Mouse (Mus musculus) hindlimb bud, embryonic 11.5 days (tissue): Measurements from ENCODE around the gene Gtf2i.

Experiments used
- DNase-seq: peaks from one replicate; pipeline ENCODE4 v3.0.0-alpha.2; 2012; ENCODE audit warnings: low read depth, low spot score; ENCODE audit errors: extremely low spot score

Gene Gtf2i

DNA sequence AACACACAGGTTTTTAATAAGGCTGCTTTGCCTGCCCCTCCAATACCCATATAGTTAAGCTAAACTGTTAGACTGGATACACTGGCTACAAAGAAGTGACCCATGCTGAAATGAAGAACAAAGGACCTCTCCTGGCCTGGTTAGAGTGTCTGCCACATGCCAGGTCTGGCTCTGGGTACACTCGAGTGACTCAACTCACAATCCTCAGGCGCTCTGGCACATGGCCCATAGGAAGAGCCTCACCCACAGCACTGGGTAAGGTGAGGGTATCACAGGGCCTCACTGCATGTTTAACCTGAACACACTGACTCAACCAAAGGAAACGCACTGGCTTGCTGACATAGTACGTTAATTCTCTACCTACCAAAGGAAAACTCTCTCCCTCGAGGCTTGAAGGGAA is 68.4 kb downstream of the Gtf2i start:
- DNase-seq = no peak

GRCm38 (mm10) chr5:134244890-134245289 is 69.7 kb downstream of the Gtf2i start:
- DNase-seq = no peak

GRCm38 (mm10) chr5:134243661-134244436 is 70.7 kb downstream of the Gtf2i start:
- no peak for DNase-seq

- no peak for DNase-seq
Measured at GRCm38 (mm10) chr5:134241831-134242230, 72.7 kb downstream of the Gtf2i start.

GRCm38 (mm10) chr5:134237936-134238760 is 76.4 kb downstream of the Gtf2i start:
- DNase-seq = no peak

DNA sequence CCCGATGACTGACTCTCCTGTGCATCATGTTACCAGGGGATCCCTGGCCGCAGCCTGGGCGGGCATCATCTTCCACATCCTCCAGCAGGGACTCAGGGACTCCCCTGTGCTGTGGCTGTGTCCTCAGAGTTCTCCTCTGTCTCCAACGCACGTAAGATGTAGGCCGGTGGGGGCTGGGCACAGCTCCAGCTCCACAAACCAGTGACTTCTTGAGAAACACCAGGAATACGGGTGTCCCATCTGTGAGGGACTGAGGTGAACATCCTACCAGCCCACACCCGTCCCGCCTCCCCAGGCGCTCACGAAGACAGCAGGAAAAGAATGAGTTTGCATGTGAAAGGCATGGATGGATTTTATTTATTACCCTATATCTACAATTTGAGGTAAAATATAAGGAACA is 77.1 kb downstream of the Gtf2i start:
- no peak for DNase-seq

DNA sequence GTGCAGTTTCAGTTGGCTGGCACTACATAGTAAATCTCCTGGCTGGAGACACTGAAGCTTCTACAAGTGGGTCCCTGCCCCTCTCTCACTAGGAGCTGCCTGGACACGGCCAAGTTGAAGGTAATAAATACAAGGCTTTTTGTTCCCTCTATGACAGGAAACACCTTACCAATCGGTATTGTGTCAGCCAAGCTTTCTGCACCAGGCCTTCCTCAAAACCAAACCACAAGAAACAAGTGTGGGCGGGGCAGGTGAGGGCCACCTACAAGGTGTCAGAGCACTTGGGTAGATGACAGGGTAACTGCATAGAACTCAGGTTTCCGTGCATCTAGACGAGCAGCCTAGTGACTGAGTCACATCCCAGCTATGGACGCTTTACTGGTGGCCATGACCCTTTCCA is 77.8 kb downstream of the Gtf2i start:
- no peak for DNase-seq

DNA sequence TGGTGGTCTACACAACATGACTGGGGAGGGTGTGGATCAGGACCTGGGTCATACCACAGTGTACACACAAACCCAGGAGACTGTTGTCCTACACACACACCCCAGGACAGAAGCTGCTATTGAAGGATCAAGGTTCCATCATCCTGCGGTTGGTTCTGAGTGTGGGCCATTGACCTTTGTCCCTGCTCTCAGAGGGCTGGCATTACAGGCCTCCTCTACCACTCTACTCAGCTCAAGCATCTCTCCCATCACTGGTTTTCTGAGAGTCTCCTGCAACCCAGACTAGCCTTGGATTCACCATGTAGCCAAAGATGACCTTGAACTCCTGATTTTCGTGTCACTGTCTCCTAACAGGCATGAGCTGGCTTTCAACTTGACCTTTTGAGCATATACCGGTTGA is 78.3 kb downstream of the Gtf2i start:
- DNase-seq = no peak

GRCm38 (mm10) chr5:134235111-134235510 is 79.4 kb downstream of the Gtf2i start:
- DNase-seq = no peak

DNA sequence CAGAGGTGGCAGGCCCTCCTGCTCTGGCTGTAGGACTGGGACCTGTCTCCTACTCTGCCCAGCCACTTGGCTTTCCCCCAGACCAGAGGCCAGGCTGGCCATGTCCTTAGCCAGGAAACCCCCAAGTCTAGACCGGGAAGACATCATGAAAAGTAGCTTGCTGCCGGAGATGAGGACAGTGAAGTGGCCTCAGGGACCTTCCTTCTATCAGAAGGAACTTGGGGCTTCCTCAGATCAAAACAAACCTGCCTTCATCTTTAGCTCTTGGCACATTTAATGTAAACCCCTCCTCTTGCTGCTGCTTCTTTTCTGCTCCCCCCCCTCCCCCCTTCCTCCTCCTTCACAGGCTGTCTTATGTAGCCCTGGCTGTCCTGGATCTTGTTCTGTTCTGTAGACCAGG is 80.4 kb downstream of the Gtf2i start:
- no peak for DNase-seq

DNA sequence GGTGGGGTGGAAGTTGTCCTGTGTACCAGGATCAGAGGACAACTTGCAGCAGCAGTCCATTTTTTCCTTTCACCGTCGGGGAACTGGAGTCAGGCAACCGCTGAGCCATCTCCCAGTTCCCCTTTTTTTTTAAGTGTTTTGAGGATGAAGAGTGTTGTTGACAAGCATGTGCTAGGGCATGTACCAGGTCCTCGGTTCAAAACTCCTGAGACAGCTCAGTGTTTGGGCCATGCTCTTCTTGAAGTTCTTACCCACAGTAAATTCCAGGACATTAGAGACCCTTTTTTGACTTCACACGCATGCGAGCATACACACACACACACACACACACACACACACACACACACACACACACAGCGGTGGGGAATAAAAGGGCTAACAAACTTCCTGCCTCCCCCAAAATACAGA is 81.3 kb downstream of the Gtf2i start:
- DNase-seq = no peak

GRCm38 (mm10) chr5:134232568-134232967 is 82.0 kb downstream of the Gtf2i start:
- DNase-seq = no peak

DNA sequence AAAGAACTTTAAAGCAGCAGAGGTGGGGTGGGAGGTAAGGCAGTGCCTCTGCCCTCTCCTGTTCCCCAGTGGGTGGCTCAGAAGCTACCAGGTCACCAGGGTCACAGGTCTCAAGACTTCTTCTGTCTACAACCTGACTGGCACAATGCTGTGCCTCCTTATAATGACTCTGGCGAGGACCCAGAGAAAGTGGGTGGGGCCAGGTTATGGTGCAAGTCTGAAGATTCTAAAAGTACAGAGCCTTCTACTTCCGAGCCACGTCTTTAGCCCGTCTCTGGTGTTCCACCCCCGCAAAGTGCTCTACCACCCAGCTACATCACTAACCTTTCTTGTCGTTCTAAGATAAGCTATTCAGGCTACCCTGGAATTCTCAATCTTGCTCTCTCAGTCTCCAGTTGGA is 82.4 kb downstream of the Gtf2i start:
- no peak for DNase-seq

- DNase-seq = no peak
Measured at GRCm38 (mm10) chr5:134231376-134231775, 83.2 kb downstream of the Gtf2i start.

GRCm38 (mm10) chr5:134229391-134229790 is 85.2 kb downstream of the Gtf2i start, which contains the start of gene Ncf1:
Gene Ncf1 (minus strand): TSS chr5:134229625.
- DNase-seq = no peak

DNA sequence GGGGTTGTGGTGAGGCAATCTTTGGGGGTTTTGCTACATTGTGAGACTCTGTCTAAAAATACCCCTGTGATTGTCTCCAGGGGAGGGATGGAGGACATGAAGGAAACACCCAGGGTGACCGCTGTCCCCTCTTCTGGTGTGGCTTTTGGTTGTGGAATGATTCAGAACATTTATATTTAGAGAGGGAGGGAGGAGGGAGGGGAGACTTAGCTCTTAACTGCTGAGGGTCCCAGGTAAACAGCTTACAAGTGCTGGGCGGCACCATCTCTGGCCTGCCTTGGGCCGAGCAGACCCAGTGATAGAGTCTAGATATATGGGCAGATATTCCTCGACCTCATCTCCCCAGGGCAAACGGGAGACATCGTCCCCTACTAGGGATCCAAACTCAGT is 86.3 kb downstream of the Gtf2i start:
- DNase-seq = no peak

GRCm38 (mm10) chr5:134227574-134228248 is 86.8 kb downstream of the Gtf2i start:
- no peak for DNase-seq

DNA sequence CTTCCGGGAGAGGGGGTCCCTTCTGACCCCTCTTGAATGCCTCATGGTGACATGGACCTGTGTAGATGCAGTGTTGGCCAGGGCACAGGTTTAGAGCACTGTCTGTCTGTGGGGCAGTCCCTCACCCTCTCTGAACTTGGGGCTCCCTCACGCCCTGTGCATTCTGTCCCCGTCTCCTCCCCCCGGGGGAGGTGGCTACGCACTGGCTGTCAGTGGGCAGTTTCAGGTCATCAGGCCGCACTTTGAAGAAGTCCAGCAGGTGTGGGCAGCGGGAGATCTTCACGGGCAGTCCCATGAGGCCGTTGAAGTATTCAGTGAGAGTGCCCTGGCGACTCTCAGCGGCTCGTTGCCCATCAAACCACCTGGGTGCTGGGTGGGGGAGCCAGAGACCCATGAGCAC is 87.6 kb downstream of the Gtf2i start:
- no peak for DNase-seq

DNA sequence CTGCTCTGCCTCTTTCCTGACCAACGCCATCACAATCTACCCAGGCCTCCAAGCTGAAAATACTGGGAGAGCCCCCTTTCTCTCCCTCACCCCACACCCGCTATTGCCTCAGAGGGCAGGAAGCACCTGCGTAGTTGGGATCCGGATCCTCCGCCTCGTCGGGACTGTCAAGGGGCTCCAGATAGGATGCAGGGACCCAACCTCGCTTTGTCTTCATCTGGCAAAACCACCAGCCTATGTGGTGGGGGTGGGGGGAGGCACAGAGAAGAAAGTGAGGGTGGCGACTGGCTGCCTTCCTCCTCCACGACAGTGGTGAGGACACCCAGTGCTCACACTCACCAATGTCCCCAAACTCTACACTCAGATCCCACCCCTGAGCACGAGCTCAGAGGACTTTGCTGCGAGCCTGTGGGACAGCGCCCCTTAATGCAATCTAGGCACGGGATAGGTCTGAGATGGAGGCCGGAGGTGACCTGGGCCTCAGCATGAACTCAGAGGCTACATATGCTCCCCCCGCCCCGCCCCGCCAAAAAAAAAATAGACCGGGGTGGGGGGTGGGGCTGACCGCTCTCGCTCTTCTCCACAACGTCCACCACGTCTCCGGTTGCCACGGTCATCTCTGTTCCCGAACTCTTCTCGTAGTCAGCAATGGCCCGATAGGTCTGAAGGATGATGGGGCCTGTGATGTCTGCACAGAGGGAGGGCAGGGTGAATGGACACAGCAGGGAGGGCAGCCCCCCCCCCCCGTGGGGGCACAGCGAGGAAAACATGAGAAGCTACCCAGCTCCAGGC is 89.3 kb downstream of the Gtf2i start:
- DNase-seq = no peak

GRCm38 (mm10) chr5:134221708-134222150 is 92.8 kb downstream of the Gtf2i start:
- DNase-seq = no peak

DNA sequence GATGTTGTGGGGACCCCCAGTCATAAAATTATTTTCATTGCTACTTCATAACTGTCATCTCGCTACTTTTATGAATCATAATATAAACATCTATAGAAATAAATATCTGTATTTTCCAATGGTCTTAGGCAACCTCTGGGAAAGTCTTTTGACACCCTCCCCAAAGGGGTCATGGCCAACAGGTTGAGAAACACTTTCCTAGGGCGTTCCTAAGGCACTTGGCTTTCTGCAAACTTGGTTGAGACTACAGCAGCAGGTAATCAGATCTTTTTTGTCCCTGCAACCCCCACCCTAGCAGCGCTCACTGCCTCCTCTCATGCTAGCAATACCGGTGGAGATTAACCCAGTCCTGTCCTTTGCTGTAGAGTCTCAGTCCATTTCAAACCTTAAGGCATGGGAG is 93.3 kb downstream of the Gtf2i start:
- no peak for DNase-seq
